Mouse (Mus musculus) lung, postnatal 0 days (tissue): Measurements from ENCODE around the gene Gm26992.

Experiments
- CTCF ChIP-seq: IDR thresholded peaks from 2 replicates; pipeline ENCODE4 v1.5.1; 2016; ENCODE audit warnings: antibody characterized with exemption, mild to moderate bottlenecking
- EP300 ChIP-seq: IDR thresholded peaks from 2 replicates; pipeline ENCODE4 v1.6.1; 2016; ENCODE audit warnings: antibody characterized with exemption, mild to moderate bottlenecking, control low read depth

DNA sequence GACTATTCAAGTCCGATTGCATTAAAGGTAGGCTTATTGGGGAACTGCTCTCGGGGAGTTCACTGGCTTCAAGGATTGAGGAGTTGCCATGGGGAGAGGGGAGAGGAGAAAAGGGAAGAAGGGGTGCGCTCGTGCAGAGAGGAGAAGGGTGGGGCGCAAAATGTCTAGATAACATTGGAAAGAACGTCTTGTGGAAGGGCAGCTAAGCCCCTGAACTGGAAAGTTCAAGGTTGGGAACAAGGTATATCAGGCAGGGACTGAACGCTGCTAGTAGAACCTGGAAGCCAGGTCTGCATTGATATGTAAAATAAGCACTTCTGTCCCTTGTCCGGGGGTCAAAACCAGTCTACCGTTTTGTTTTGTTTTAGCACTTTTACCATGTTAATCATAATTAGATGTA, 16.2 kb downstream of the Gm26992 start:
- TF ChIP-seq CTCF (no peak), EP300 (no peak)
